Mouse (Mus musculus) cerebellum, adult 9-11 months (tissue): Measurements from ENCODE around the gene Phxr2.

Source experiments
- DNase-seq: peaks from one replicate; pipeline ENCODE4 v3.0.0; 2022

Phxr2 gene

GRCm38 (mm10) chr10:99132189-99132588, 6.1 kb upstream of the Phxr2 start:
- no peak for DNase-seq

- DNase-seq: no peak
Measured at GRCm38 (mm10) chr10:99131298-99131697, 5.2 kb upstream of the Phxr2 start.

GRCm38 (mm10) chr10:99130611-99131010, 4.5 kb upstream of the Phxr2 start:
- no peak for DNase-seq

- DNase-seq: no peak
Measured at GRCm38 (mm10) chr10:99127691-99128261, 1.7 kb upstream of the Phxr2 start.

DNA sequence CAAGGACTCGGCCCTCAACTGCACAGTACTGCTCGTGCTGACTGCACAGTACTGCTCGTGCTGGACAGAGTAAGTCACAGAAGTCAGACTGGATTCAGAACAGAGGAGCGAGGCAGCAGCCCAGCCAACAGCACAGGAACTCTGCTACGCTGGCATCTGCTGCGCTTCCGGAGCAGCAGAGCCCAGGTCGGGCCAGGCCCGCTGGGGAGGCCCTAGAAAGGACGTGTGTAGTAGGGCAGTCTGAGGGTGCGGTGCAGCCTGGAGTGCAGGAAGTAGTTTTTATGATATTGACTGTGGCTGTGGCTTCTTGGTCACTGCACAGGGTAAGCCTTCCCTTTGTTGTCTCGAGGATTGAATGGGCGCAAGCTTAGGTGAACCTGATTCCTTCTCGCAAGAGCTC, 829 bp upstream of the Phxr2 start:
- no peak for DNase-seq

DNA sequence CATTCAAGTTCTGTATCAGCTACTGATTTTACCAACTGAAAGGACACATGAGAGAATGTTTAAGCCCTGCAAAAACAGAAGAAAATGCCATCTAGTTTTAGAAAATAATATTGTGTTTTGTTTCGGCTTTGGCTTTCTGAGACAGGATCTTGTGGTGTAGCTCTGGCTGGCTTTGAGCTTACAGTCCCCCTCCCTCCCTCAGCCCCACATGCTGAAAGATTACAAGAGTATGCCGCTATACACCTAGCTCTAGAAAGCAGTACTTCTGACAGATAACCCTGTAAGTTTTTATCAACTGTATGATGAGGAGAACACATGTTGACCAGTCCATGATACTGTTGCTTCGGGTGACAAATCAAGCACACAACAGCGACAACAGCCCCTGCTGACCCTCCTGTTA, 6.7 kb downstream of the Phxr2 start:
- DNase-seq: no peak

- no peak for DNase-seq
Measured at GRCm38 (mm10) chr10:99118697-99119096, 7.4 kb downstream of the Phxr2 start.

DNA sequence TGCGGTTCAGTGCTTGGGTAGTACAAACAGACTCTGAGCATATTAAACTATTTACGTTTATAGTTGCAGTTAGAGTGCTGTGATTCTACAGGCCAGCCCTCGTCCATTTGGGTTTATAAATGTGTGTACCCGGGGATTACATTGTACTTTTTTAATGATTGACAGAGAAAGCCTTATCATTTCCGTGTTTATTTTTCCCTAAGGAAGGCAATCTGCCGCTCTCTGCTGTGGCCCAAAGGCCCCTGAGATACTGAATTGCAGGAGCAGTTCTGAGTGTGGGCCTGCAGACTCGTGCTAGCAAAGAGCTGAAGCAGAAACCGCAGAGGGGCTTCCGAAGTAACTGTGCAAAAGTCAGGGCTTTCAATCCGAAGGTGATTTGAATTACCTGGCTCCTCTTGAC, 8.2 kb downstream of the Phxr2 start:
- no peak for DNase-seq

- DNase-seq: no peak
Measured at GRCm38 (mm10) chr10:99116650-99117615, 9.2 kb downstream of the Phxr2 start.

GRCm38 (mm10) chr10:99116237-99116632, 9.9 kb downstream of the Phxr2 start:
- DNase-seq: no peak

- no peak for DNase-seq
Measured at GRCm38 (mm10) chr10:99115471-99116236, 10.5 kb downstream of the Phxr2 start.

DNA sequence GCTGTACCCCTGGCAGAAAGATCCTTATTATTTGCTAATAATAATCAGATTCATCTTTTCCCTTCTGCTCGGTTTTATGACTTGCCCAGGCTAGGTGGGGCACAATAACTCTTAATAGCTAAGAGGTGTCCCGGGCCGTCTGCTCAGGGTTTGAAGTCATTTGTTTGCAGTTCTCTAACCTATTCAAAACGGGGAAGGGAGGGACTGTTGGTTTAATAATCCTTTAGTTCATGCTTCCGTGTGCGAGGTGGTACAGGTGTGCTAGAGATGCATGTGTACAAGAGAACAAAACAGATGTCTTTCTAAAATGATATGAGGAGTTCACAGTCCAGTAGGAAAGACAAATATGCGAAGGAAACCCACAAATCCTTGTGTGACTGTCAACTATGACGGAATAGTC, 11.8 kb downstream of the Phxr2 start:
- no peak for DNase-seq

DNA sequence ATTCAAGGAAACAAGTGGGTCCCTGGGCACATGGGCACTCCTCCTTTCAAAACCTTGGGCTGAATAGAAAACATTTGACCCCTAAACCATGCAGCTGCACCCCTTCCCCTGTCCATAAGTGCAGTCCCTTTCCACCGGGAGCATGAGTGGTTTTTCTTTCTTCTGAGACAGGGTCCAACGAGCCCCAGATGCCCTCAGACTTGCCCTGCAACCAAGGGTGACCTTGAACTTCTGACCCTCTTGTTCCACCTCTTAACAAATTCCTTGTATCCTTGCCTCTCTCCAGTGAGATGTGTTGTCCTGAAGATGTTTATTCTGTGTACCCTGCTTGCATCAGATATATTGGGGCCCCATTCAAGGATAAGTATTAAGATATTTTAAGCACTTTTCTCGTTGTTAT, 12.6 kb downstream of the Phxr2 start:
- DNase-seq: no peak

- DNase-seq: no peak
Measured at GRCm38 (mm10) chr10:99108431-99108982, 17.6 kb downstream of the Phxr2 start.

GRCm38 (mm10) chr10:99107964-99108363, 18.2 kb downstream of the Phxr2 start, which contains the start of gene Galnt4:
Galnt4 (plus strand) TSS chr10:99108159.
- peak; percentile 67 for DNase-seq

- peak; percentile 86 for DNase-seq
Measured at GRCm38 (mm10) chr10:99106703-99107631, 19.2 kb downstream of the Phxr2 start, which contains the start of gene Poc1b. Poc1b (plus strand) TSS chr10:99107036.

GRCm38 (mm10) chr10:99106311-99106702, 19.8 kb downstream of the Phxr2 start:
- peak; percentile 16 for DNase-seq

DNA sequence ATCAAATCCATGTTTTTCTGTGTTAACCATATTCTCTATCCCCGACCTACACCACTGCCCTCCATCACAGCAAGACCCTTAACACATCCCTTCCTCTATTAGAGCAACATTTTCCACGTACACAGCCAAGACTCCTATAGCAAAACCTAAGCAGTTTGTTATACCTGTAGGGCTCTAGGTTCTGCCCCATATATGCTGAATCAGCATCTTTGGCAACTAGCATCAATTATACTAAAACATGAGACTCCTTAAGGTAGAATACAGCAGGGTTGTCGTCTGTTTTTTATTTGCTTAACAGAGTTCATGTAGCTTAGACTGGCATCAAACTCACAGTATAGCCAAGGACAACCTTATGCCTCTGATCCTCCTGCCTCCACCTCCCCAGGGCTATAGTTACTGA, 20.6 kb downstream of the Phxr2 start:
- DNase-seq: no peak

- no peak for DNase-seq
Measured at GRCm38 (mm10) chr10:99097374-99097773, 28.8 kb downstream of the Phxr2 start.

DNA sequence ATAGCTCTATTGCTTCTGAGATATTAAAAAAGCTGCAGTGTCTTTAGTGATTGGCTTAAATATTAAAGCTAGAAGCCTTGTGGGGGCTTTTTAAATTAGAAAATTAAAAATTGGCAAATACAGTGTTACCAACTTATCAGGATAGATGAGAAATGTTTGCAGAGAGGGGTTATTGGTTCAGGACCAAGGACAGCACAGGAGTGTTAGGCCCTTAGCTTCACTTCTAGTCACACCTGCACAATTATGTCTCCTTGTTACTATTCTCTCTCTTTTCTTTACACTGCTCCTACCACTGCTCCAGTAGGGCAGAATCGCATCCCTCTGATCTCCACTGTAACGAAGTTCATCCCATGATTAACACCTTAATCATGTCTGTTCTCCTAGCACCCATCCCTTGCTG, 31.0 kb downstream of the Phxr2 start:
- no peak for DNase-seq

DNA sequence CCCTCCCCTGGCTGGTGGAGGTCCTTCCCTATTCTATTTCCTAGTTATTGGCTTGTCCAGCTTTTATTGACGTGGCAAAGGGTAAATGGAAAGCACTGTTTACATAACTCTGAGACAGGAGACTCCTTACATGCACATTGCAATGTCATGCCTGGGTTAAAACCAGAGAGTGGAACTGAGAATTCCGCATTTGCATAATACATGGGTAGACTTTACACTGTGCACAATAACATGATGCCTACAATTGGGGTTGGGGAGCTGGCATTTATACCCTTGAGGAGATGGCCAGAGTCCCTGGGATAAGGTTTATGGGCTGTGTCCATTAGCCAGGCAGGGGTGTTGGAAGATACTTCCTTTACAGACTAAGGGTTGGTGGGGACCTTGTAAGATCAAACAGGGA, 32.8 kb downstream of the Phxr2 start:
- no peak for DNase-seq

- DNase-seq: no peak
Measured at GRCm38 (mm10) chr10:99089906-99090305, 36.2 kb downstream of the Phxr2 start.
